Mouse (Mus musculus) c-Kit-positive CD71-negative TER-119-negative erythroid progenitor cells, embryonic 14.5 days (primary cell): ENCODE measurements at regions not wholly inside any gene's neighbourhood (a gene's known extent, or its start where the extent isn't known, plus 50 kb on each side); places are given as distances from the start of the nearest gene placed in this dataset.

ENCODE experiments used
- DNase-seq: peaks from one replicate; pipeline ENCODE4 v3.0.0-alpha.2; 2013; ENCODE audit warnings: low read depth

- DNase-seq, result no peak
These were observed 77.0 kb upstream of the Irx3 start for GRCm38 (mm10) chr8:91878886-91879285.

GRCm38 (mm10) chr8:91876161-91876560, 74.3 kb upstream of the Irx3 start:
- DNase-seq, result no peak

GRCm38 (mm10) chr8:91873232-91873631, 71.4 kb upstream of the Irx3 start:
- no peak for DNase-seq

GRCm38 (mm10) chr8:91872278-91873115, 70.6 kb upstream of the Irx3 start:
- peak; percentile 22 for DNase-seq

- DNase-seq, result no peak
These were observed 65.2 kb upstream of the Irx3 start for GRCm38 (mm10) chr8:91867069-91867468.

GRCm38 (mm10) chr8:91866076-91866475, 64.2 kb upstream of the Irx3 start:
- no peak for DNase-seq

GRCm38 (mm10) chr8:91865361-91865760, 63.5 kb upstream of the Irx3 start:
- no peak for DNase-seq

GRCm38 (mm10) chr8:91863505-91863904, 61.6 kb upstream of the Irx3 start:
- DNase-seq, result no peak

GRCm38 (mm10) chr8:91855881-91856280, 54.0 kb upstream of the Irx3 start:
- no peak for DNase-seq

- no peak for DNase-seq
These were observed 52.5 kb upstream of the Irx3 start for GRCm38 (mm10) chr8:91854369-91854768.

- no peak for DNase-seq
These were observed 51.9 kb upstream of the Irx3 start for GRCm38 (mm10) chr8:91853803-91854202.

- DNase-seq, result no peak
These were observed 51.5 kb upstream of the Irx3 start for GRCm38 (mm10) chr8:91853336-91853735.
